Mouse (Mus musculus) lung, postnatal 14 days (tissue): ENCODE data around the gene Cog1.

Source experiments
- DNase-seq: peaks from one replicate; pipeline ENCODE4 v3.0.0; 2021

Gene Cog1

DNA sequence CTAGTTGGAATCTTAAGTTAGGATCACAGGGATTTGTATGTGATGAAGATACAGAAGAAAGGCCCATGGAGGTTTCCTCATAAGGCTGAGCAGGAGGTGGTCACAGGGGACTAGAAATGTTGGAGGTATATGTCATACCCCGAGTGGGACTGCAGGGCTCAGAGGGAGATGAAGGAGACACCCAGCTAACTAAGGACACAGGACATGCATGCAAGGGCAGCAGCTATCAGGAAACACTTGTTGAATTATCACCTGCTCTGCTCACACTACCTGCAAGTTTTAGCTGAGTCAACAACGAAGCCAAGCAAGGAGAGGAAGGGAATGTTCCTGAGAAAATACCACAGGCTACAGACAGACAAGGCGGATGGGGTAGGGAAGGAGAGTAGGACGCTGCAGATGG, 18.7 kb downstream of the Cog1 start:
- DNase-seq, result no peak

DNA sequence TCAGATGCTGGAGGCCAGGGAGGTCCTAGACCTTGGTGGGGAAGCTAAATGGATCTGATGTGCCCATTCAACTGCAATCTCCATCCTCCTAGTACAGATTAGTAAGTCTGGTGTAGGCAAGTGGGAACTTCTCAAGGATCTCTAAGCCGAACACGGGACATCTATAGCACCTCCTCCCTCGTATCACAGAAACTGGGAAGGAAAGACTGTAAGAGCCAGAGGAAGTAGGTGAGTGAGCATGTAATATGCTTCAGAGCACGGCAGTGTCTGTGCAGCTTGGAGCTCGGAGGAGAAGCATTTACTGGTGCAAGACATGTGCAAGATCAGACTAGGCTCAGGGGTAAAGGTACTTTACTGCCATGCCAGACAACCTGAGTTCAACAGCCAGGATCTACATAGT, 19.9 kb downstream of the Cog1 start:
- DNase-seq, result no peak

DNA sequence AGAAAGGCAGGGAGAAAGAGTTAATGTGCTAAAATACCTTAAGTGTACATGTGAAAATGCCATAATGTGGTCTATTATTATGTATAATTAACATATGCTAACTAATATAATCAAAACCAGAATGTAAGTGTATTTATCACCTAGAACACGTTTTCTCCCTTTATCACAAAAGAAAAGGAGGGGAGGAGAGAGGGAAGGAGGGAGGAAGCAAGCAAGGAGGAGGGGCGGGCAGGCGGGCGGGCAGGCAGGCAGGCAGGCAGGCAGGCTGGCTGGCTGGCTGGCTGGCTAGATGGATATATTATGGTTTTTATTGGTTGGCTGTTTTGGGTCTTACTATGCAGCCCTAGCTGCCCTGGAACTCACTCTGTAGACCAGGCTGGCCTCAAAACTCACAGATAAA, 20.7 kb downstream of the Cog1 start:
- DNase-seq, result no peak

DNA sequence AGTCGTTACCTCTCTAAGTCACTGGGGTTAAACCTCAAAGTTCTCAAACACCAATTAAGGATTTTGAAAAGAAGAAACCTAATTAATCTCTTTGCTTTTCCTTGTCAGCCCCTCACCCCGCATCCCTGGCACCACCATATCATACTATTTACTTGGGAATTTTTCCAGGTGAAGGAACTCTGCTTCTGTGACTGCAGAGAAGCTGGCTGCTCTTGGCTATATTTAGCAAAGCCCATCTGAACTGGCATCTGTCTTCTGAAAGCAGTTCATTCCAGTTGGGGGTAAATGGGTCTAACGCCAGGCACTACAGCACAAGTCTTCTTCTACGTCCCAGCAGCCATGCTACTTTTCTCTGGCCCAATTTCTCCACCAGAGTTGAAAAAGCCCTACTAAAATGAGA, 24.6 kb downstream of the Cog1 start:
- no peak for DNase-seq

DNA sequence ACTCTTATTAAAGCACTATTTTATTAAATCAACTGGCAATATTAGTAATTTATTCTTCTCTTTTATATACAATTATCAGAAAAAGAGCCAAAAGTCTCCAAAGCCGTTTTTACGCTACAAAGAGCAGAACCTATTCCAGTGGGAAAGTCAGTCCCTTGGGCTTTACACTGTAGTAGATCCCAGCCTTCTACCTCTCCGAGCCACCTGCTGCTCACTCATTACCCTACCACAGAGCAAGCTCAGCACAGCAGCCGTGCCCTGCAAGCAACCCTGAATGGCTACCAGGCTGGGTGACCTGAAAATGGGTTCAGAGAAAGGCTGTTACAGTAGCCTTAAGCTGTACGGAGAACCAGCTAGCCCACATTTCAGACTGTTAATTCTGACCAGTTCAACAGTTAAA, 25.6 kb downstream of the Cog1 start:
- DNase-seq, result no peak

DNA sequence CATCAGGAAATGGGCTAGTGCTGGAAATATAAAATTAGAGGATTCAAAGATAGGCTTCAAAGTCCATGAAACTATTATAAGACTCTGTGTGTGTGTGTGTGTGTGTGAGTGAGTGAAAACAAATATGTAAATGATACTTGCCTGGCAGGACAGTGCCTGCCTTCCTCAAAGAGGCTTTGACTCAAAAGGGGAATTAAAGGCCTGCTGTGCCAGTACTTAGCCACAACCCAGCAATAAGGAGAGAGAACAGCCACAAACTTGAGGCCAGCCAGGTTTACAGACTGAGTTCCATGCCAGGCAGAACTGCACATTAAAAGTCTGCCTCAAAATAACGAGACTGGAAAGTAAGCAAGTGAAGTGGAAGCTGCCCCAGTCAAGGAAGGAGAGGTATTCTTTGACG, 27.9 kb downstream of the Cog1 start:
- no peak for DNase-seq

DNA sequence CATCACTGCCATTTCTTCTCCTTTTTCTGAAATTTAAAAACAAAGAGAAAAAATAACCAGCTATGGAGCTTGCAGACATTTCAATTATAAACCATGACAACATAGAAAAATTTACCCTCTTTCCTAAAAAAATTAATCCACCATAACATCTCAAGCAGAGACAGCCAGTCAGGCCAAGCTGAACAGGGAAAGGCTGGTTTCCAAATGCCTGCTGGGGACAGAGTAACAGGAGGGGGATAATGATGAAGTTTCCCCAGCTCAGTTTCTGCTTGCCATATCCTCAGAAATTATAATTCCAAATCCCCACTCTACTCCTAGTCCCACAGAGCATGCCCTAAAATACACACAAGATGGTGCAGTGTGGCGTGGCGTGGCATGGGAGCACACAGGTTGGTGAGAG, 28.4 kb downstream of the Cog1 start:
- no peak for DNase-seq

DNA sequence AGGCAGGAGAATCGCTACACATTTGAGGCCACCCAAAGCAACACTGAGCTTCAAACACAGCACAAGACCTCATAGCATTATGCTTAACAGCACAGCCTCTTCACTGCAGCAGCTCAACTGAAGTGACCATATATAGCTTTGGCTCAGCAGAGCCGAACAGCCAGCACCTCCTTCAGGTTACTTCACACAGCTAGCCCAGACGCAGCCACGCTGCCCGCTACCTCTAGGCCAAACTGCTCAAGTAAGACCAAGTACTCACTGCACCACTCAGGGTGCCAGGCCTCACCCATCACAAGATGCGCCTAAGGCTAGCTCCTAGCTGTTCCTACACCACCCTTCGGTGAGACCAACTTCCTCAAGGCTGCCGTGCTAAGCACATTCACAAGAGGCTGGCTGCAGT, 29.4 kb downstream of the Cog1 start:
- no peak for DNase-seq

DNA sequence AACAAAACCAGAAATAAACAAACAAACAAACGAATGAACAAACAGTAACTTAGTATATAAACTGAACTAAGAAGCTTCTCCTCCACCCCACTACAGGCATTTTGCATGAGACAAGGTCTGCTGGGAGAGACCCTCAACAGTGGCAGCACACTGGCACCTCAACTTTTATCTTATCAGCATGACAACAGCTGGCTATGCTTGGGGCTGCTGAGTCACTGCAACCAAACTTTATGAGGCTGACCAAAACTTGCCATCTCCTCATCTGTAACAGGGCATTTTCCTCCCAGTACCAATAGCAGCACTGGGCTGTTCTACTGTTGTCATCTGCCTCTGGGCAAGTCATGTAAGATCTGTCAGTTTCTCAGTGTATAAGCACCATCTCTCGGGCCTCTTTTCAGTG, 32.0 kb downstream of the Cog1 start:
- no peak for DNase-seq

DNA sequence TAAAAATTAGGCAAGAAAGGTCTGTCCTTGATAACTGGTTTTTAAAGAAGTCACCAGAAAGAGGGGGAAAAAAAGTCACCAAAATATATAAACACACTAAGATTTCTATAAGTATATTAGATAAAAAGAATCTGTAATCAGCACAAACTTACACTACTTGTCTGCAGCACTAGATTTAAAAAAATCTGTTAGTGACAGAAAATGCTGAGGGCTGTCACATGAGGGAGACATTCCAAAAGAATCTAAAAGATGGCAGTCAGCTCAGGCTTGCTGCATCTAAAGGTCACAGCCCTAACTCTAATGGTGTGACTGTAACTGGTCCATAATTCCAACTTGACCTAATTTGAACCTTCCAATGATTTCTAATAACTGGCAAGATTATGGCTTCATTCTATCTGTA, 33.0 kb downstream of the Cog1 start:
- no peak for DNase-seq

DNA sequence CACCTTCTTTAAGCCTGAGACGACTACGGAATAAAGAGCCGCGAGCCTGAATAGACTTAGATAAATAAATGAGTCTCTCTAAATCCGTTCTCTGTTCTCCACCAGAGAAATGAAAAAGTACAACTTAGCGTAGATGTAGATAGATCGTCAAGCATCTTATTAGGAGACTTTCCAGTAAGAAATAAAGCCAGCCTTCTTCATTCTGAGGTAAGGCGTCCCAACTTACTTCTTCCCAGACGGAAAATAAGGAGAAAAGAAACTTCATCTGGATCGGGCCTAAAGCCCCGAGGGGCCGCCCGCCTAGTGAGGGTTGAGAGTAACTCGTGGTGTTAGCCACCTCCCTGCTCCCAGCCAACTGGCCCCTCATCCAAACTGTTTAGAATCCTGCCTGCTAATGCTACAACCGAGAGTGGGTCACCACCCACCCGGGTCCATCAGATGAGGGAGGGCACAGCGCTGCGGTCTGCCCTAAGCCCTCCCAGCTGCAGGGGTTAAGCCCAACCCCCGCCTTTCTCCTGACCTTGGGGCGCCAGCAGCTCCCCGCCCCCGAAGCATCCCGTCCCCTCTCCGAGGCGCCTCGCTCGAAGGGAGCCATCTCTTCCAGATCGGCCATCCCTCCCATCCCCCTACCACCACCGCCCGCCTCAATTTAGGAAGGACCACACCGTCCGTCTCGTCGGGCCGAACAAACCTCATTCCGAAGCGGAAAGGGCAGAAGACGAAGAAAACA, 34.1 kb downstream of the Cog1 start:
- DNase-seq, result peak; percentile 52

DNA sequence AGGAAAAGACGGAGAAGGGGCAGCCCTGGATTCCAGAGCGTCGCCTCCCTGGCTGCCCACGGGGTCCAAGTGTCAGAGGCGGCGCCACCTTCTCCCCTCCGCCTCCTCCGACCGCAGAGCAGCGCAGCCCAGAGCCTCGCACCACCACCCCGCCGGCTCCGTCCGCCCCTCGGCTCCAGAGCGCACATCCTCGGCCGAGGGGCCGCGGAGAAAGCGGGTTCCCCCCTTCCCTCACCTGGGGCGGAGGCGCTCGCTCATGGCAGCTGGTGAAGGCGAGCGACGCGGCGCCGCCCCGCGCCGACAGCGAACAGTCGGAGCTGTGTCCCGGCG, 34.6 kb downstream of the Cog1 start:
- no peak for DNase-seq

DNA sequence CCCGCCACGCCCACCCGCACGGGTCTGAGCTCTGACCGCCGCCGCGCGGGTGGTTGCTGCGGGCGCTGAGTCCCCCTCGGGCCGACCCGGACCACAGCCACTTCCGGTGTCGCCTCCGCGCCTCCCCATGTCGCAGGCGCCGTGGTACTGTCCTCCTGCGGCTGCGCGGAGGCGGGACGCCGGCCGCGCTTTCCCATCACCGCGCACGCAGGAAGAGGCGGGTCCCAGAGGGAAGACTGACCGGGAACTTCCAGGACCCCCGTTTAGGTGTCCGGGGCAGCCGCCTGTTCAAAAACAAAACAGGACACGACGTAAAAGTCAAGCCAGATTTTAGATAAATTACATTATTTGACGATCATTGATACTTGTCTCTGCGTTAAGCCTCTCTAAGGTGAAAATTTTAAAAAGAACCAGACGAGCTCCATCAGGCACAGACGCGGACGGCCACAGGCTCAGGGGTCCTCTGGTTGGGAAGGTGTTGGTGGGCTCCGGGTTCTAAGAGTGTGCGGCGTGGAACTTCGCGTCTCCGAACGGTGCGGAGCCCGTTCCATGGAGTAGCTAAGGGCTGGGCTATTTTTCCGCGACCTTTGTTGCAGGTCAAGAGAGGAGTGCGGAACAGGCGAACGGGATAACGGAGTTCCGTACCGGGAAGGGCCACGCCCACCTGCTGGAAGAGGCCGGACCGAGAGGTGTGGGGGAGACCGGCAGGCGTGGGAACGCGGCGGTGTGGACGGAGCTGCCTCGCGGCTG, 35.2 kb downstream of the Cog1 start, which contains the start of the genes Fam104a and D11Wsu47e:
Gene Fam104a (minus strand): TSS at position 199 of the 750 bp plus-strand sequence.
Gene D11Wsu47e (plus strand): TSS at position 456 of the 750 bp plus-strand sequence.
- peak; percentile 96 for DNase-seq

DNA sequence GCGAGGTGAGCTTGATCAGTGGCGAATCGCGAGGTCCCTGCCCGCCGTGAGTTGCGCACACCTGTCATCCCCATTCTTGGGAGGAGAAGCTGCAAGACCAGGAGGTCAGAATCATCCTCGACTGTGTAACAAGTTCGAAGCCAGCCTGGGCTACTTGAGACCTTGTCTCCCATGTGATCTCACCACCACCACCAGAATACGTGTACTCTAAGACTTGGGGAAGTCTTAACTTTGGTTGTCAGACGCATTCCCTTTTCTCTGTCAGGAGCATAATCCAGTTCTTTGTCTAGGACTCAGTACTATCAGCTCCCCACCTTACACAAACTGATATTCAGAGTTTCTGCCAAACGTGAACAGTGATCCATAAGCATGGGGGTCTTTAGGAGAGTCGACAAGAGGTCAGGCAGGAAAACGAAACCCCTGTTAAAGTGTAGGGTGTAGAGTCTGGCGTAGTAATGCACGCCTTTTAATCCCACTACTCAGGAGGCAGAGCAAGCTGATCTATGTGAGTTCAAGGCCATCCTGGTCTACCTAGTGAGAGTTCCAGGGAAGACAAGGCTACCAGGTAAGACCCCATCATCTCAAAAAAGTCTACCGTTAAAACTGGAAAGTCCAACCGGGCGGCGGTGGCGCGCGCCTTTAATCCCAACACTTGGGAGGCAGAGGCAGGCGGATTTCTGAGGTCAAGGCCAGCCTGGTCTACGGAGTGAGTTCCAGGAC, 35.9 kb downstream of the Cog1 start:
- no peak for DNase-seq

DNA sequence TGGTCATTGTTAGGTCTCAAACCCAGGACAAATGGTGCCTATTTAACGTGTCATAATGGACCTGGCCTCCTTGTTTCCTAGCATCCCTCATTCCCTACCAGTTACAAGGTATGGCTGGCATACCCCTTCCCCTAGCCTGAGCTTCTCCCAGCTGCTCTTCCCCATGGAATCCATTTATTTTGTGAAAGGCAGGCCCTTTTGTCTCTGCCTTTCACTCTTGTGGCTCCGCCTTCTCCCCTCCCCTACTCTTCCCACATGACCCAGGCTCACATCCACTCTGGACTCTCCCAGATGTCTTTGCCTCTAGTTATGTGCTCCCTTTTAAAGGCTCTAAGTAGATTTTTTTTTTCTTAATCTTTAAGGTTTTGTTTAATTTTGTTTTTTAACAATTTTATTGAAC, 38.1 kb downstream of the Cog1 start:
- no peak for DNase-seq

DNA sequence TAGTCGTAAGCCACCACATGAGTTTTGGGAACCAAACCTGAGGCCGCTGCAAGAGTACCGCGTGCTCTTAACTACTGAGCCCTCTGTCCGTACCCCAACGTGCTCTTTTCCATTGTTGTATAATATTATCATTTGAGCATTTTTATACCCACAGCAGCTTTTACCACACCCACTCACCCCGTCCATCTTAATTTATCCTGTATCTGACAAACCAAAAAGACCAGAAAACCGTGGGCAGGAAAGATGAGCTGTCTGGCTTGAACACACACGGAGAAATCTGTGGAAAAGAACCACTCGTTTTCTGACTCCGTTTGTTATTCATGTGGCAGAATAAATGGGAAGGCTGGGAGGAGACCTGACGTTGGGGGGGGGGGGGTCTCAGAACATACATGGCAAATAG, 41.5 kb downstream of the Cog1 start:
- DNase-seq, result no peak

DNA sequence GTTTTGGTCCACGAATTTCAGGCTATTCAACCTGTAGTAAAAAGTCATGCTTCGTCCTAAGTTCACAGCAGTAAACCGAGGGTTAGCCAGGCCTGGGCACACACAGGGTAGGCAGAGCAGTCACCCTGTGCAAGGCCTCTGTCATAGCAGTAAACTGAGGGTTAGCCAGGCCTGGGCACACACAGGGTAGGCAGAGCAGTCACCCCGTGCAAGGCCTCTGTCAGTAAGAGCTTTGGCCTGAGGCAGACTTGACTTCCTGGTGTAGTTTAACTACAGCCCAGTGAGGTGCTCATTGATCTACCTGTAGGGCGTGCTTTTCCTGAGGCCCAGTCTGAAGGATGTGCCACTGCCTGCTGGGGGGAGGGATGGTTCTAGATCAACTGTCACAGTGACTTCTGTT, 42.3 kb downstream of the Cog1 start:
- DNase-seq, result no peak

DNA sequence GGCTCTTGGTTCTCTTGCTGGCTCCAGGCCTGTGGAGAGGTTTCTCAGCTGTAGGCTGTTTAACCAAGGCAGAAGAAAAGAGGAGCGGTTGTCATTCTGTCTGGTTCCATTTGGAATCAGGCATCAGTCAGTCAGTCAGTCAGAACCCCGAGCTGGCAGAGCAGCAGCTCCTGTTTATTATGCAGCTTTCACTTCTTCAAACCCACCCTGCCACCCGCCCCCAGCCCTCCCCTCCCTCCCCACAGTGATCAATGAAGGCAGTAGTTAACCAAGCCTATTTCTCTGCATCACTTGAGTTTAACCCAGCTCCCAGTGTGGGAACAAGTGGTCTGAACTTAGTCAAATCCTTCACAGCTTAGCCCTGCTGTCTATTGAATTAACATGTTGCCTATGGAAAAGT, 42.9 kb downstream of the Cog1 start:
- DNase-seq, result no peak

DNA sequence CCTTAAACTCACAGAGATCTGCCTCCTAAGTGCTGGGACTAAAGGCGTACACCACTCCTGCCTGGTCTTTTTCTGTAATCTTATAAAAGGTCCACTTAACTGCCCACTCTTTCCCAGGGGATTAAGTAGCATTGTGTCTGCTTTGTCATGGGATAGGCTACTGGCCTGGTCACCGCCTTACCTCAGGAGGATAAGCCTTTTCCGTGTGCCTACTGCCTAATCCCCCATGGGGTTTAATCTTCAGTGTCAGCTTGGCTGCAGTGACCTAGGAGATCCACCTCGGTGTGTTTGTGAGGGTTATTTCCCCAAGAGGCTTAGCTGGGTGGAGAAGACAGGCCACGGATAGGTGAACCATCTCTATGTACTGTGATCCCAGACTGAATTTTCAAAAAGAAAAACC, 48.6 kb downstream of the Cog1 start:
- no peak for DNase-seq

DNA sequence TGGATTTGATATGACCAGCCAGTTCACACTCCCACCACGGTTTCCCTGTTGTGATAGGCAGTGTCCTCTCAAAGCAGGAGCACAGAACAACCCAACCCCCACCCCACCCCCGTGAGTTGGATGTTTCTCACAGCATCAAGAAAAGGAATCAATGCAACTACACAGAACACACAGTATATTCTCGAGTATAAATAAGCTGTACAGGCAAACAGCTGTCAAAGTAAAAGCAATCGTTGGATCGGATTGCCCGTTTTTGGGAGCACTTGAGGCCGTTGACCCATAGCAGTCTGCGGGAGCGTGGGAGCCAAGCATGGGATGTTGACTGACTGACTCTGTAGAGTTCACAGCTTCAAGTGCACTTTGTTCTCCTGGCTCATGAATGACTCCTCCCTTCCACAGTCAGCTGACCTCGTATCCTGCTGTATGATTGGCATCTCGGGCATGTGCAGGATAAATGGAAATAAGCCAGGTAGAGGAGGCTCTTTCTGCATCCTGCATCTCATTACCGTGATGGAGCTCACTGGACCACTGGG, 49.1 kb downstream of the Cog1 start:
- DNase-seq, result peak; percentile 34

DNA sequence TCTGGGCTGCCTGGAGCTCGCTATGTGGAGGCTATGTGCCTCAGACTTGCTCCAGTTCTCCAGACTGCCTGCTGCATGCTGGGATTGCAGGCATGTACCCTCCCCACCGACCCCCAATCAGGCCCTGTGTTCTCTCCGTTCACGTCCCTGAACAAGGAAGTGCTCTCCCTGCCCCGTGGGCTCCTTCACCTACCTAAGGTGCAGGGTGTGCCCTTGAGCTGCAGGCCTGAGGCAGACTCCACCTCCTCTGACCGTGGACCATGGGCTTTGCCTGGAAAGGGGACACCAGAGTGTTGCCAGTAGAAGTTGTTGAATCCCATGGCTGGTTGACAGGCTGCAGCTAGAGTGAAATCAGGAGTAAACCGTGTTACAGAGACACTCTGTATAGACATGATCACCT, 50.7 kb downstream of the Cog1 start:
- no peak for DNase-seq

DNA sequence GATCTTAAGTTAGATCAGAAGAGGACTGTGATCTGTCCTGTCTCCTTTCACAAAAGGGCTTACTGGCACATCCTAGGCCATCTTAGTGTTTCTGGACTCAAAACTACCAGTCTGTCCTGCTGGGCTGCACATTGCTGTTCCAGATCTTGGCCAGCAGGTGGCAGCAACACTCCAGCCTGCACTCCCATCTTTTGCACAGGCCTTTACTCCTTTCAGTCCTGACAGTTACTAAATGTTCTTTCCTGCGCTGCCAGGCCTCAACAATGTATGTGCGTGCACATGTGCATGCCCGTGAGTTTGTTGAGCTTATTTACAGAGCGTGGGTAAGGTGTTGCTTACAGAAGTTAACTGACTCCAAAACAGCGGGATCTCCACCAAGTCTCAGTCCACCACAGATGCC, 54.8 kb downstream of the Cog1 start:
- DNase-seq, result peak; percentile 81

DNA sequence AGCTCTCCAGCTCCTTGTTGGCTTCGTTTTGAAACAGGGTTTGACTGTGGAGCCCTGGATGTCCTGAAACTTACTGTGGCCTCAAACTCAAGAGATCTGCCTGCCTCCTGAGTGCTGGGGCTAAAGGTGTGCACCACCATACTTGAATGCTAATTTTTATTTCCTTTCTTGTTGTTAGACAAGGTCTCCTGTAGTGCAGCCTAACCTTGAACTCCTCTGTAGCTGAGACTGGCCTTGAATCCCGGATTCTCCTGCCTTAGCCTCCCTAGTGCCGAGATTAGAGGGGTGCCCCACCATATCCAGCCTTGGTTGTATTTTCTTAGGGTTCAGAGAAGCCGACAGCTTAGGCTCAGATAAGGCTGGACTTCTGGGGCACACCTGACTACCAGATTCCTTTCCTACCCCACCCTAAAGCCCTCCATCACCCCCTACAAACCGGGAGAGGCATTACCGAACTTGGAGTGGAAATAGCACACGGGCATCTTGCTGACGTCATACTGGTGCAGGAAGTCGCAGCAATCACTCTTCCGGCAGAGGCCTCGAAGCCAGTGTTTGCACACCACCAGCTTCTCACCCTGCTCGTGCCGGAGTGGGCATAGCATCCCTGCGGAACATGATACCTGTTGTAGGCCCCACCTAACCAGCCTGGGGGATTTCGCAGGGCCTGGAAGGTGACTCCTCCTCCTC, 57.1 kb downstream of the Cog1 start:
- DNase-seq, result no peak
